Mouse (Mus musculus): ENCODE measurements around the gene Tssk1. TPM values are rescaled to one million over a fixed set of nuclear protein-coding genes. Genes with fewer than 3 reads are reported as not detected.

The Tssk1 gene
- polyA plus RNA-seq (2012; ENCODE audit: insufficient read depth, insufficient read length, missing spikeins) = 0.28 TPM in 1 of 2 replicates, not detected in the other

GRCm38 (mm10) chr16:17893923-17894322 is at the start of gene Tssk1:
TSS of gene Tssk1 (plus strand) at chr16:17894223.
- no peak within 1 kb of the TSS for H3K27ac ChIP-seq (replicated peaks; ENCODE audit: low read depth, low read length)
- H3K4me1 ChIP-seq (ENCODE audit: control insufficient read depth, insufficient read depth, insufficient read length, low read length) = peaks cover 12% of the 10 kb centered on the region
- H3K4me3 ChIP-seq (ENCODE audit: insufficient read depth, low read depth, low read length) = no peak within 1 kb of the TSS

- no peak overlapping the region for H3K27ac ChIP-seq (replicated peaks; ENCODE audit: low read depth, low read length)
- H3K4me3 ChIP-seq (ENCODE audit: insufficient read depth, low read depth, low read length) = no peak overlapping the region
- H3K4me1 ChIP-seq (ENCODE audit: control insufficient read depth, insufficient read depth, insufficient read length, low read length) = no peaks in the 10 kb centered on the region
Observed at GRCm38 (mm10) chr16:17848431-17848830, 45.6 kb upstream of the Tssk1 start.

GRCm38 (mm10) chr16:17848928-17849327 is 45.1 kb upstream of the Tssk1 start:
- Histone ChIP-seq H3K4me3 (ENCODE audit: insufficient read depth, low read depth, low read length) (no peak overlapping the region), H3K4me1 (ENCODE audit: control insufficient read depth, insufficient read depth, insufficient read length, low read length) (no peaks in the 10 kb centered on the region), H3K27ac (replicated peaks; ENCODE audit: low read depth, low read length) (no peak overlapping the region)

- no peak overlapping the region for H3K4me3 ChIP-seq (ENCODE audit: insufficient read depth, low read depth, low read length)
- no peaks in the 10 kb centered on the region for H3K4me1 ChIP-seq (ENCODE audit: control insufficient read depth, insufficient read depth, insufficient read length, low read length)
- no peak overlapping the region for H3K27ac ChIP-seq (replicated peaks; ENCODE audit: low read depth, low read length)
Observed at GRCm38 (mm10) chr16:17849486-17849885, 44.5 kb upstream of the Tssk1 start.

GRCm38 (mm10) chr16:17851331-17851730 is 42.7 kb upstream of the Tssk1 start:
- H3K27ac ChIP-seq (replicated peaks; ENCODE audit: low read depth, low read length) = no peak overlapping the region

GRCm38 (mm10) chr16:17851860-17852259 is 42.2 kb upstream of the Tssk1 start:
- Histone ChIP-seq H3K27ac (replicated peaks; ENCODE audit: low read depth, low read length) (no peak overlapping the region), H3K4me3 (ENCODE audit: insufficient read depth, low read depth, low read length) (no peak overlapping the region), H3K4me1 (ENCODE audit: control insufficient read depth, insufficient read depth, insufficient read length, low read length) (no peaks in the 10 kb centered on the region)

More at GRCm38 (mm10) chr16:17851331-17851730, 42.7 kb upstream of the Tssk1 start:
- no peaks in the 10 kb centered on the region for H3K4me1 ChIP-seq (ENCODE audit: control insufficient read depth, insufficient read depth, insufficient read length, low read length)
- no peak overlapping the region for H3K4me3 ChIP-seq (ENCODE audit: insufficient read depth, low read depth, low read length)

GRCm38 (mm10) chr16:17853263-17853662 is 40.8 kb upstream of the Tssk1 start:
- H3K27ac ChIP-seq (replicated peaks; ENCODE audit: low read depth, low read length) = no peak overlapping the region
- H3K4me1 ChIP-seq (ENCODE audit: control insufficient read depth, insufficient read depth, insufficient read length, low read length) = peaks cover 5% of the 10 kb centered on the region
- H3K4me3 ChIP-seq (ENCODE audit: insufficient read depth, low read depth, low read length) = no peak overlapping the region

GRCm38 (mm10) chr16:17857157-17857556 is 36.9 kb upstream of the Tssk1 start:
- Histone ChIP-seq H3K4me1 (ENCODE audit: control insufficient read depth, insufficient read depth, insufficient read length, low read length) (peaks cover 5% of the 10 kb centered on the region), H3K4me3 (ENCODE audit: insufficient read depth, low read depth, low read length) (no peak overlapping the region), H3K27ac (replicated peaks; ENCODE audit: low read depth, low read length) (no peak overlapping the region)

- H3K4me1 ChIP-seq (ENCODE audit: control insufficient read depth, insufficient read depth, insufficient read length, low read length) = peaks cover 5% of the 10 kb centered on the region
- H3K27ac ChIP-seq (replicated peaks; ENCODE audit: low read depth, low read length) = no peak overlapping the region
Observed at GRCm38 (mm10) chr16:17858592-17858991, 35.4 kb upstream of the Tssk1 start.

GRCm38 (mm10) chr16:17865293-17865692 is 28.7 kb upstream of the Tssk1 start:
- H3K4me1 ChIP-seq (ENCODE audit: control insufficient read depth, insufficient read depth, insufficient read length, low read length) = no peaks in the 10 kb centered on the region
- no peak overlapping the region for H3K27ac ChIP-seq (replicated peaks; ENCODE audit: low read depth, low read length)
- H3K4me3 ChIP-seq (ENCODE audit: insufficient read depth, low read depth, low read length) = no peak overlapping the region

More at GRCm38 (mm10) chr16:17858592-17858991, 35.4 kb upstream of the Tssk1 start:
- H3K4me3 ChIP-seq (ENCODE audit: insufficient read depth, low read depth, low read length) = no peak overlapping the region

- Histone ChIP-seq H3K4me3 (ENCODE audit: insufficient read depth, low read depth, low read length) (no peak overlapping the region), H3K4me1 (ENCODE audit: control insufficient read depth, insufficient read depth, insufficient read length, low read length) (no peaks in the 10 kb centered on the region), H3K27ac (replicated peaks; ENCODE audit: low read depth, low read length) (no peak overlapping the region)
Observed at GRCm38 (mm10) chr16:17865770-17866169, 28.3 kb upstream of the Tssk1 start.

- peaks cover 5% of the 10 kb centered on the region for H3K4me1 ChIP-seq (ENCODE audit: control insufficient read depth, insufficient read depth, insufficient read length, low read length)
- H3K27ac ChIP-seq (replicated peaks; ENCODE audit: low read depth, low read length) = no peak overlapping the region
- H3K4me3 ChIP-seq (ENCODE audit: insufficient read depth, low read depth, low read length) = no peak overlapping the region
Observed at GRCm38 (mm10) chr16:17871248-17871647, 22.8 kb upstream of the Tssk1 start.

- H3K27ac ChIP-seq (replicated peaks; ENCODE audit: low read depth, low read length) = no peak overlapping the region
- H3K4me1 ChIP-seq (ENCODE audit: control insufficient read depth, insufficient read depth, insufficient read length, low read length) = peaks cover 5% of the 10 kb centered on the region
- H3K4me3 ChIP-seq (ENCODE audit: insufficient read depth, low read depth, low read length) = no peak overlapping the region
Observed at GRCm38 (mm10) chr16:17872995-17873394, 21.0 kb upstream of the Tssk1 start.

GRCm38 (mm10) chr16:17875174-17875573 is 18.8 kb upstream of the Tssk1 start:
- peaks cover 7% of the 10 kb centered on the region for H3K4me1 ChIP-seq (ENCODE audit: control insufficient read depth, insufficient read depth, insufficient read length, low read length)
- no peak overlapping the region; the same call in 1 of the 2 replicates for H3K27ac ChIP-seq (replicated peaks; ENCODE audit: low read depth, low read length)
- no peak overlapping the region for H3K4me3 ChIP-seq (ENCODE audit: insufficient read depth, low read depth, low read length)

GRCm38 (mm10) chr16:17876096-17876495 is 17.9 kb upstream of the Tssk1 start:
- Histone ChIP-seq H3K4me1 (ENCODE audit: control insufficient read depth, insufficient read depth, insufficient read length, low read length) (peaks cover 7% of the 10 kb centered on the region), H3K27ac (replicated peaks; ENCODE audit: low read depth, low read length) (no peak overlapping the region)

GRCm38 (mm10) chr16:17879571-17879970 is 14.5 kb upstream of the Tssk1 start:
- no peak overlapping the region for H3K4me3 ChIP-seq (ENCODE audit: insufficient read depth, low read depth, low read length)
- H3K27ac ChIP-seq (replicated peaks; ENCODE audit: low read depth, low read length) = no peak overlapping the region
- peaks cover 7% of the 10 kb centered on the region for H3K4me1 ChIP-seq (ENCODE audit: control insufficient read depth, insufficient read depth, insufficient read length, low read length)

More at GRCm38 (mm10) chr16:17876096-17876495, 17.9 kb upstream of the Tssk1 start:
- H3K4me3 ChIP-seq (ENCODE audit: insufficient read depth, low read depth, low read length) = no peak overlapping the region
